Mouse (Mus musculus) left cerebral cortex, adult 8-10 months (tissue): ENCODE results near the gene Phip. TPM values are rescaled to one million over a fixed set of nuclear protein-coding genes. Genes with fewer than 3 reads are reported as not detected.

Source experiments
- DNase-seq, 2 experiments: peaks; one replicate each; pipeline ENCODE4 v3.0.0; 2022; ENCODE audit warnings: low spot score in 2 of 2
- total RNA-seq, 4 experiments: library from RNA; stranded (reverse); gene quantifications; 2 replicates each; pipeline ENCODE4 v1.2.4; 2022

The Phip gene
- 10 to 100 TPM; 68.8 to 76.1 (median 70.5) TPM for total RNA-seq

DNA sequence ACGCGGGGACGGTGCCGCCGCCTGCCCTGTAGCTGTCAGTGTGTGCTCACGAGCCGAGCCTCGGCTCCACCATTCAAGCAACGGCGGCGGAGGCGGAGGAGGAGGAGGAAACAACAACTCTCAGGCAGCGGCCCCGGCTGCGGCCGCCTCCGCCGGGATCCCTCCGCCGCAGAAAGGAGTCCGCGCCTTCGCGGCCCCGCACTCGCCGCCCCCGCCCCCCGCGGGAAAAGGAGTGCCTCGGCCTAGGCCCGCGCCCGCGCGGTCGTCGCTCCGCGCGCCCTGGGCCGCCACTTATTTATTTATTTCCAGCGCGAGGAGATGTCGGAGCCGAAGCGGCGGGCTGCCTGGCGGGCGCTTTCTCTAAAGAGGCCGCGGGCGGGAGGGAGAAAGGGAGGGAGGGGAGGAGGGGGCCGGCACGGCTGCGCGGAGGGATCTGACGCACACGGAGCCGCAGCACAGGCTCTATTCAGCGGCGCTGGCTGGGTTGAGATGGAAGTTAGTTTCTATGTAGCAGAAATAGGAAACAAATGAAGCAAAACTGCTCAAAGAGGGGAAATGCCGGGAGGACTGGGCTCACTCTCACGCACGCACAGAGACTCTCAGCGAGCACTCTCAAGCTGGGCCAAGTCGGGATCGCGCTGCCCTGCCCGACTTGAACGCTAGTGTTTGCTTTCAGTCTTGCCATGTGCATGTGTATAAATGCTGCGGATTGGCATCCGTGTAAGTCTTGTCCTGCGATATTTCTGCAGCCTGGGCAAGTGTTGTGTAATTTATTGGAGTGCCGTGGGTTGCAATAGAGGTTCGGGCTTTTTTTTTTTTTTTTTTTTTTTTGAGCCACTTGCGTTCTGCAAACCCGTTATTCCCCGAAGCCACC is at the start of gene Phip:
Gene Phip (minus strand): TSS at position 175 of the 874 bp plus-strand sequence.
- peak; percentile 92 to 95 for DNase-seq

DNA sequence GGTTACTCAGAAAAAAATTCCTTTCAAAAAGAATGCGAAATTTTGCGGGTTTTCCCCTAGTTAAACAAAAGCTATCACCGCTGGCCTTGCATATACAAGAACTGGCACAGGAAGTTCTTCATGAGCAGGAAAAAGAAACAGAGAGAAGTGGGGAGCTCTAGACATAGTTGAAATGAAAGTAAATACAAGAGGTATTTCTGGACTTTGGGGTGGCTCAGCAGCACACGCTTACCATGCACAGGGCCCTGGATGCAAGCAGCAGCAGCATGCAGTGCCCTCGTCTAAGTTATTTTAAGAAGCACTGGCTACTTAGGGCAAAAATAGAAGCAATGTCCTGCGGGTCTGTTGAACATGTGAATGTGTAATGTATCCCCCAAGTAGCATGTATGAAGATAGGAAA is 48.4 kb upstream of the Phip start:
- no peak for DNase-seq

DNA sequence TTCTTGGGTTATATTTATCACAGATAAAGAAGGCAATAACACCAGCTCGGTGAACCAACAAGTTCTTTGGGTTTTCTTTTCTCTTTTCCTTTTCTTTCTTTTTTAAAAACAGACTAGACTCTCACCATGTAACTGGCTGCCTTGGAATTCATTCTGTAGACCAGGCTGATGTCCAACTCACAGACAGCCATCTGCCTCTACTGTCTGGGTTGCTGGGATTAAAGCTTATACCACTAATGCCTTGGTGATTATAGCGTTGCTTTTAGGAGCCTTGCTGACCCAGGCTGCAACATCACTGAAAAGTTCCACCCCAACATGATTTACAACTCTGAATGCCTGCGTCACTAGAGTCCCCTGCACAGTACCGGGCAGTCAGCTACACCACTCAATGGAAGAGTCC is 39.2 kb upstream of the Phip start:
- DNase-seq = no peak

- DNase-seq = no peak
These were observed 33.0 kb upstream of the Phip start for GRCm38 (mm10) chr9:83008306-83008705.

DNA sequence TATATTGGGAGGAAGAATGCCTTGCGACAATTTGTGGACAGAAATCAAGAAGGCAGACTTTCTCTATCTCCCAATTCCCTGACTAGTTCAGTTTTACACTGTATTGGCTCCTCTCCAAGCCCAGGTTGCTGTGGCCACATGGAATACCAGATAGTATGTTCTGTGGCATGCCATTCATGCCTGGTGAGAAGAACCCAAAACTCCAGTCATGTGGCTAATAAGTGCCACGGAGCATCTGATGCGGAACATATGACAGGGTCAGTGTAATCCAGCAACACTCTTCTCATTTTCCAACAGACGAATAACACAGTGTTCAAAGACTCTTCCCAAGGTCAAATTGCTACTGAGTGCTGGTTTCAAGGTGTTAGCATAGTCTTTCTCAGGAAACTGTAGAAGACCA is 26.0 kb upstream of the Phip start:
- no peak for DNase-seq

DNA sequence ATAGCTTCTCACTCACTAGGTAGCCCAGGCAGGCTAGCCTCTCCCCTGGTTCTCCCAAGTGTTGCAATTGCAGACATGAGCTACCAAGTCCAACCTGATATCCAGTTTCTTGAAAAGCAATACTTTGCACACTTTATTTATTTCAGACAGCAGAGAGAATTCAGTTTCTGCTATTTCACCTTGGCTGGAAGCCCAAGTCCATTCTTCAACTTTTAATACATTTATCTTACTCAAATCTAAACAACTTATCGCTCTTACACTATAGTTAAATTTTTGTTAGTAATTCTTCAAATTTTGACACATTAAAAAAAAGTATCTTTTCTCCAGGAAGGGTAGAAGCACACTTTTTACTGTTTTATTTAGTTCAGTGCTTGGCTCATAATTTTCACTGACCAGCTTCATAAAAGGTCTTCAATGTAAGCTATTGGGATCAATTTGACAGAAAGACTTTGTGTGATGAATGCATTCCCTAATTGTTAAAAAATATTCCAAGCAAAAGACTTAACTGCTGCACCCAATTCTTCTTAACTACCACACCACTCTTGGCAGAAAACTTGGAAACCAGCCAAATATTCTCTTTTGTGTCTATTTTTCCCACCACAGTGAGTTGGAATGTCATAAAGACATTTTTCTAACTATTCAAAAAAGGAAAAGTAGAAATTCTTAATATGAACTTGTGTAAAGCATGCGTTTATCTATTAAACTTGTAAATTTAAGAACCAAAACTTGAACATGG is 22.6 kb upstream of the Phip start:
- DNase-seq = no peak

- DNase-seq = peak in 1 of 2 experiments; percentile 12
These were observed 1.6 kb upstream of the Phip start for GRCm38 (mm10) chr9:82976936-82977335.

DNA sequence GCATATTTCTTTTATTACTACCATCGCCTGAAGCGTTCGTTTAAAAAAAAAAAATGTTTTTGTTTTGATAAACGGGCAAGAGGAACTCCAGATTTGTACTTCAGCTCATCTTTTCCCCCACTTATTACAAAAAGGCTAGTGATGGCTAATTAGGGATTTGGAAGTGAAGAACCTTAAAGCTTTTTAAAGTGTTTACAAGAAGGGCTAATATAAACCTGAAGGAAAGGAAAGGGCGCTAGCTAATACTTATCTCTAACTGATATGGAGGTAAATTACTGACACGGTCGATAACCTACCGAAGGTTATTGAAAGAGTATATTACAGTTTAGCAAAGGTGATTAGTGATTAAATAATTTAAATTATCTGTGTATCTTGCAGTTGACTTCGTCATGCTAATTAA is 903 bp upstream of the Phip start:
- DNase-seq = no peak

GRCm38 (mm10) chr9:82974962-82975341 is 364 bp downstream of the Phip start:
- DNase-seq = no peak

- DNase-seq = peak; percentile 60 to 89
These were observed 992 bp downstream of the Phip start for GRCm38 (mm10) chr9:82974187-82974861.

DNA sequence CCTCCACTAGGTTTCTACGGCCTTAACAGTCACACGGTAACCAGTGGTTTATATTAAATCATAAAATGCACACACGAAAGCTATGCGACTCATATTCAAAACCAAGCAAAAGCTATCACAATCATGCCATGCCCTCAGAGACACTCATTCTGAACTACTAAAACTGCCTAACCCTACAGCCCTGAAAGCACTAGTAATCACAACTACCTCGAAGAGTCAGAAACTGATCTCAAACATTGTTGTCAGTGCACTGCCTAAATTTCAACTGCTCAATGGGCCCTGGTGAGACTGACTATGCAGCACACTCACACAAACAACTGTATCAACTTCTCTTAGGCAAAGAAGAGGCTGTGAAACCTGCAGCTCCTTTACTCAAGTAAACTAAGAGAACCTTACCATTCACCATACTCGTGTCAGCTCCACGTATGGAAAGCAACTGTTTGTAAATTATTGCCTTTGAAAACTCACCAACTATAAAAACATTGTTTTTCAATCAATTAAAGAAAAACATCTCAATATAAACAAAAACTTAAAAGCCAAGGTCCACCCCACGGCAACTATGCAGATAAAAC is 1.9 kb downstream of the Phip start:
- no peak for DNase-seq

GRCm38 (mm10) chr9:82971433-82971832 is 3.9 kb downstream of the Phip start:
- DNase-seq = no peak

- no peak for DNase-seq
These were observed 8.2 kb downstream of the Phip start for GRCm38 (mm10) chr9:82967076-82967621.

DNA sequence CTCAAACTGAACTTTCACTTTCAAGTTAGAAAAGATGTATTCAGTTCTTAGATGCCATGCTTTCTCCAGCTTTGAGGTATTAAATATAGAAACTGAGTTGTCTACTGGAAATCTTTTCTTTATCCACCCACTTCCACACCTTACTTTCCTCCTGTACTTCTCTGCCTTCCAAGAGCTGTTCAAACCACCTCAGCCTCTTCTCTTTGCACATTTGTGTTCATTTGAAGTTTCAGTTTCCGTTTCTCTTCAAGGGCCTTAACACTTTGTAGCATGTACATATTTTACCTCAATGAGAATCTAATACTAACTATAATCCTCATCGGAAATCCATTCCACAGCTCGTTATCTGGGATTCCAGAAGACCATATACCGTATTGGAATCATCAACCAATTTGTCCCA is 11.3 kb downstream of the Phip start:
- no peak for DNase-seq

GRCm38 (mm10) chr9:82961352-82961751 is 14.0 kb downstream of the Phip start:
- DNase-seq = no peak

- no peak for DNase-seq
These were observed 20.0 kb downstream of the Phip start for GRCm38 (mm10) chr9:82955267-82955666.

DNA sequence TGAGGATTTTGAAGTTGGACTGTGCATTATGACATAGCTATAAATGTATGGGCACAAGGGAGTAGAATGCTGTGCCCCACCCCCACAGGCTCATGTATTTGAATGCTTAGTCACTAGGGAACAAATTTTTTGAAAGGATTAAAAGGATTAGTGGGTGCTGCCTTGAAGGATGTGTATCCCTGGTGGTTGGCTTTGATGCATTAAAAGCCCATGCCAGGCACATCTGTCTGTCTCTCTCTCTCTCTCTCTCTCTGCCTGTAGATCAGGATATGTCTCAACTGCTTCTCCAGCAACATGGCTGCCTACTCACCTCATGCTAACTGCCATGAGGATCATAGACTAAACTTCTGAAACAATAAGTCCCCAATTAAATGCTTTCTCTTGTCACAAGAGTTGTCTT is 23.0 kb downstream of the Phip start:
- DNase-seq = no peak

DNA sequence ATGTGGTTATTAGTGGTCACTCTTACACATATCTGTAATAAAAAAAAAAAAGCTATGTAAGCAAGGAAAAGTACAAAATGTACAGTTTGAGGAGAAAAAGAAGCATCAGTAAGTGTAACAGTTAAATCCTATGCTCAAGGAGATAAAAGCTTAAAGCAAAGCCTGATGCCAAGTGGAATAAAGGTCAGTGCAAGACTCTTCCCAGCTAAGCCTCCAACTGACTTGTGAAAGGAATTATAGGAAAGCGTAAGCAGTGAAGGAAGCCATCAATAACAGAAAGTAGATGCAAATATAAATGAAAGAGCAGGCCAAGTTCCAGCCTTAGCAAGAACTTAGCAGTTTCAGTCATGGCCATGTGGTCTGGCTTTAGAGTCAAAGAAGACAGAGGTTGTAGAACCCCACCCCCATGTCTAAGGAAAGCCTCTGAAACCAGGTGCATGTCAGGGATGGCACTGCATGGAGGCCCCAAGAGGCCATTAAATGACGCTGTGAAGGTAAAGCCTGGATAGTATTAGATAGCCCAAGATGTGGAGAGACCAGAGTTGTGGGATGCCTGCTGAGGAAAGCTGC is 23.8 kb downstream of the Phip start:
- no peak for DNase-seq

DNA sequence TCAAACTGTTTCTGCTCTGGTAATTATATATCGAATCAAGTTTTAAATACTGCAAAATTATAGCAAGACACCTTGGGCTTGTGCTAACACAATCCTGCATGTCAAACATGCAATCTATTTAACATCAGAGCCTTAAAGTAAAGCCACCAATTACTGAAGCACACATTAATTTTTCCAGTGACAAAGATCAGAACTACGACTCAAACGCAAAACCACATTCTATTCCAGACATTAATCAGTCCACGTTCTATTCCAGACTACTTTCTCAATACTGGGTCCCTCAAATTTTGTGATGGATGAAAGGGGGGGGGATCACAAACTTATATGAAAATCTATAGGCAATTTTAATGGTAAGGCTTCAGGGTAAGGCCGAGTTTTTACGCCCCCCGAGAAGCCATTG is 68.1 kb downstream of the Phip start:
- no peak for DNase-seq

DNA sequence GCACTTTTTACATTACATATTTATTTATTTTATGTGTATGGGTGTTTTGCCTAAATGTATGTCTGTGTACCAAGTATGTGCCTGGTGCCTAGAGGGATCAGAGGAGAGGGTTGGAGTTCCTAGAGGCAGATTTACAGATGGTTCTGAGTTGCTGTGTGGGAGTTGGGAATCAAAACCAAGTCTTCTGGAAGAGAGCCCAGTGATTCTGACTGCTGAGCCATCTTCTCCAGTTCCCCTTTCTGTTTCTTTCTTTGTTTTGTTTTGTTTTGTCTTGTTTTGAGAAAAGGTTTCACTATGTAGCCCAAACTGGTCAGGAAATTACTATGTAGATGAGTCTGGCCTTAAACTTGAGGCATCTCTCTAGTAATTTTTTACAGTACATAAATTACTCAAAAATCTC is 86.7 kb downstream of the Phip start:
- DNase-seq = peak in 1 of 2 experiments; percentile 23

GRCm38 (mm10) chr9:82884177-82884576 is 91.1 kb downstream of the Phip start:
- no peak for DNase-seq
